Mouse (Mus musculus): ENCODE measurements around the gene Tom1l2.

Tom1l2 gene

DNA sequence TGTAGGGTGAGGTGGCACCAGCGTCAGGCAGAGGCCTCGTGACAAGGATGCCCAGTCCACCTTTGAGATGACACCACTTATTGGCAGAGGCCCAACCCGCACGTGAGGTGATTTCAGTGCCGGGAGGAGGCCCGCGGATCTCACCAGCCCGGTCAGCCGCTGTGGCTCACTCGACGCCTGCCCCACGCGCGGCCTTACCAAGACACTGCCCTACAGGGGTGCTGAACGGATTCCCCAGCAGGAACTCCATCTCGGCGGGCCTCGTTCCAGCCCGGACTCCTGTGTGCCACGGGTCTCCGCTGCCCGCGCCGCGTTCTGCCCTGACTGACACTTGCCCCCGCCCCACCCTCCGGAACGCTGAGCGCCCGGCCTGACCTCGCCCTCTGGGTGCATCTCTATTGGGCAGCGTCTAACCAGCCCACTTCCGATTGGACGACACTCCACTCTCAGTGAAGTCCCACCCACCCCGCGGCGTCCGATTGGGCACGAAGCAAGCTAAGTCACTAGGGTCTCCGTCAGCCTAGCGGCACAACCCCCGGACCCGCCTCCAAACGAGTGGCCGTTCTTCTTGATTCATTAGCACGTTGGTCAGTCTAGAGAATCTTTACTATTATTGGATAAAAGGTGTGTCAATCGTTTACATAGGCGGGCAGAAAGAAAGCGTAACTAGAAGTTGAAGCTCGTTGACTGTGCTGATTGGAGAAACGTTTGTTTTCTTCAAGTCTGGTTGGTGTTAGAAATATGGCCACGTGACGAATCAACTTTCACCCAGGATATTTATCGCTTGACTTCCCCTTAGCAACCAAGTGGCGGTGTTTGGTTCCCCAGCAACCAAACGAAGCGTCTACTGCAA lies at the start of gene Tom1l2, which contains the start of gene Drc3:
Gene Tom1l2, minus strand, starts transcription at position 347 of the 853 bp plus-strand sequence.
Gene Drc3, plus strand, starts transcription at position 771 of the 853 bp plus-strand sequence.
- peak; percentile 100 for DNase-seq (ENCODE audit: low read depth)

DNA sequence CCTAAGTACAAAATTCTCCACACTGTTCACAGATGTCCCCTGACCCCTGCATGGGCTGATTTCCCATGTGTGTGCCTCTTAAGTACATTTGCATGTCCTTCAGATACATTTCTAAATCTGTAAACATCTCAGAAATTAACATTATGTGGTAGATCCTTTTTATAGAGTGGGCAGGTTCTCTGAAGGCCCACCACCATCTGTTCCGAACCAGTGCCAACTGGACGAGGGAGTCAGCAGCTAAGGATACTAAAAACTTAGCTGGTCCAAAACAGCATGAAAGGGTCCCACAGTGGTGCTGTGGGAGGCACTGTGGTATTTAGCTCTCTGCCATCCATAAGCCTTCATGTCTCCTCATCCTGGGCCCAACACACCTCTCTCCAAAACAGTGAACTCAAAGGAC lies 44.5 kb upstream of the Tom1l2 start:
- DNase-seq (ENCODE audit: low read depth) = no peak

DNA sequence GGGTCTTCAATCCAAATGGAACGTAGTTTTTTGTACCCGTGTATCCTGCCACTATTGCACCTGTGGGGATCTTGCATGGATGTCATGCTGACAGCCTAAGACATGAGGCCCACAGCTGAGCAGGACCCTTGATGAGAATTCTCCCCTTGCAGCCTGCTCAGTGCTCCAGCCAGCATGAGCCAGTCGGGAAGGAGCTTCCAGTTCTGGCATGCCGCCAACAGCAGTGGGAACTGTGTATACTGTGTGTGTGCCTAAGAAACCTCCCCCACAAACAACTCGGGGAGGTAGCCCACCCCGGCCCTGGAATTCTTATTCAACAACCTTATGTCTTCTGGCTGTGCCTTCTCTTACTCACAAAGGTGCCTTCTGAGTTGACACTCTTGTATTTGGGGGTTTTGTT lies 43.8 kb upstream of the Tom1l2 start:
- DNase-seq (ENCODE audit: low read depth) = no peak

DNA sequence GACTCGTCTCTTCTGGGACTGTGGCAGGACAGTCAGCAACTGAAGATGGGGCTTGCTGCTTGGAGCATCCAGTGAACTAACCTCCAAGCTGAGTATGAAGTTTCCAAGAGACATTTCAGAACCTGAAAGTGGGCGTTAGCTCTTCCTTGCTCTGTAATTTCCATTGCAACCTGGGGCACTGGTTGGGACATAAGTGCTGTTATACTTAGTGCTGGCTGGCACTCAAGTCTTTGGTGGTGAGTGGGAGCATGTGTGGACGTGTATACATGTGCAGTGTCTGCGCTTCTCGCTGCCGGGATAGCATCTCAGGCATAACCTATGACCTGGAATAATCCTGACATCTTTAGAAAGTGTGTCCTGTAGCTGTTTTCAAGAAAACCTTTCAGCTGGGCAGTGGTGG lies 38.6 kb upstream of the Tom1l2 start:
- DNase-seq (ENCODE audit: low read depth) = no peak

DNA sequence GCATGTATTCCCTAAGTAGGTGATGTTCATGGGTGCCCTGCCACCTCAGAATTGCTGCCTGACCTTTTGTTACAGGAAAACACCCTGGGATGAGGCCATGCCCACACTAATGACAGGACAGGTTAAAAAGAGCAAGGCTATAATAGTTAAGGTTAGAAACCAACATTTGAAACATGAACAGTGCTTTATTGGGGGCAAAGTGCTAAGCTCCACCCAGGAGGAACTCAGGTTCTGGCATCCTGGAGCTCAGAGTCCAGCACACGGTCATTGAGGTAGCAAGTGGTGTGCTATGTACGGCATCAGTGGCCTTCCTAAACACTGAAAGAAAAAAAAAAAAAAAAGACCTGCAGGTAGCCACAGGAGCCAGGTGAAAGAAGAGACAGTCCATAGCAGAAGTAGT lies 35.2 kb upstream of the Tom1l2 start:
- no peak for DNase-seq (ENCODE audit: low read depth)

DNA sequence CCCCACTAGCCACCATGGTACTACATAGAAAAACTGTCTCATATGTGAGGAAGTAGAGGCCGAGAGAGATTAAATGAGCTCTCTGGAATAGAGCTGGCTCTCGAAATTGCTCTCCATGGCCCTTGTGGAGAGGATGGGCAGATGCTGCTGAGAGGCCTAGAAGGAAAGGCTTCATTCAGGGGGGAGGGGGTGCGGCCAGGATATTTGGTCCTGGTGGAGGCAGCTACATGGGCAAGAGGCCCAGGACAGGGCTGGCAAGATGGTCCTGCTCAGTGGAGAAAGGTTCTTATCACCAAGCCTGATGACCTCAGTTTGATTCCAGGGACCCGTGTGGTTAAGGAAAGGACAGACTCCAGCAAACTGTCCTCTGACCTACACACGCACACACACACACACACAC lies 33.2 kb upstream of the Tom1l2 start:
- DNase-seq (ENCODE audit: low read depth) = no peak

DNA sequence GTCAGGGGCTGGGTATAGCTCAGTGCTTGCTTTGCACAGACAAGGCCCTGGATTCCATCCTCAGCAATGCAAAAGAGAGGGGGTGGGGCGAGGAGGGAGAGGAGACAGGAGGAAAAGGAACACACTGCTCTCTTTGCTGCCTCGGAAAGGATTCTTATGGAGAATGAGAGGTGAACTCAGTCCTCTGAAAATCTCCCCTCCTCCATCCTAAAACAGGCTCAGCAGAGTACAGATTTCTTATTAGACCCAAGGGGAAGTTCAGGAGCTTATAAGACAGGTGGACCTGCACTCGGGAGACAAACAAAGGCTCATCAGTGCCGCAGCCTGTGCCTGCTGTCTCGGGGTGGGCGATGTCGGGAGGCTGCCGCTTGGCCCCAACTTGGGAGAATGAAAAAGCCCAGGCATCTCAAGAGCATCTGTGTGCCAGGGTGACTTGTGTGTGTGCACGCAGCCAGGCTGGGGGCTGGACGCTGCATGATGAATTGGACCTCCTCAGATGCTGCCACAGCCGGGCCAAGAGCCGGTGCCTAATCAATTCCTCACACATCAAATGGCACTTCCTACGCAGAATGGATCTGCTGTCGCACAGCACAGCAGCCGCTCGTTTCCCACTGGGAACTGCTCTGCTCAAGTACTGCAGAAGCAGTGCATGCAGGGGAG lies 32.2 kb upstream of the Tom1l2 start:
- no peak for DNase-seq (ENCODE audit: low read depth)

DNA sequence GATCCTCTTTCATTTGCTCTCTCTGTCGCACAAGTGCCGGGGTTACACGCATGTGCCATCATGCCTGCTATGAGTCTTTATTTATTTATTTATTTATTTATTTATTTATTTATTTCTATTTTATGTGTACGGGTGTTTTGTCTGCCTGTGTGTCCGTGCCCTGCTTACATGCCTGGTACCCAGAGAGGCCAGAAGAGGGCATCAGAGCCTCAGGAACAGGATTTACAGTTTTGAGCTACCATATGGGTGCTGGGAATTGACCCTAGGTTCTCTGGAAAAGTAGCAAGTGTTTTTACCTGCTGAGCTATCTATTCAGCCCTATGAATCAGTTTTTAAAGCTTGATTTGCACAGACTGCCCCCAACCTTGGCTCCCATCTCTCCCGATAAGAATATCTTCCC lies 30.8 kb upstream of the Tom1l2 start:
- DNase-seq (ENCODE audit: low read depth) = no peak

DNA sequence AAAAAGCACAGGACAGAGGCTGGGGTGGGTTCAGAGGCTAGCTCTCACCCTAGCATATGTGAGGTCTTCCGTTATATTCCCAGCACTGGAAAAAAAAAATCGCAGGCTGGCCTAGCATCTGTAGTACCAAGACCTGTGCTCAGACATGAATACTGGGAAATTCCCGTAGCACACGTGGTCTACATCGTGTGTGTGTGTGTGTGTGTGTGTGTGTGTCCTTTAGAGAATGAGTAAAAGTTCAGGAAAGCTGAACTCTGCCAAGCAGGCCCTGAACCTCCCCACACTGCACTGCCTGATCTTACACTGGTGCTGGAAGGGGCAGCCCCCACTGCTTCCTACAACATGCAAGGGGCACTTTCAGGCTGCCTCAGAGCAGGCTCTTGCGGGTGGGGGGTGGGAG lies 21.8 kb upstream of the Tom1l2 start:
- no peak for DNase-seq (ENCODE audit: low read depth)

DNA sequence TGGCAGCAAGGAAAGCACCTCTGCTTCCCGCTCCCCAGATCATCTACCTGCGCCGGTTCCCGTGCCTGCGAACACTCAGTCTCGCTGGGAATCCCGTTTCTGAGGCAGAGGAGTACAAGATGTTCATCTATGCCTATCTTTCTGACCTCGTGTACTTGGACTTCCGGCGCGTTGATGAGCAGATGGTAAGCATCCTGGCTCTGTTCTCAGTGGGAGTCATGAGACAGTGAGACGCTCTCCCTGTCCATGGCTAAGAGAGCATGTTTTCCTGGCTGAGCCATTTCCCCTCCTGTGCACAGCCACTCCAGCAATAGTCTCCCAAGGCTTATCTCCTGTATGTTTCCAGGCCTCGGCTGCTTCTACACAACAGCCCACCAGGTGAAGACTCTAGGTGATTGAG lies 17.7 kb upstream of the Tom1l2 start:
- no peak for DNase-seq (ENCODE audit: low read depth)

DNA sequence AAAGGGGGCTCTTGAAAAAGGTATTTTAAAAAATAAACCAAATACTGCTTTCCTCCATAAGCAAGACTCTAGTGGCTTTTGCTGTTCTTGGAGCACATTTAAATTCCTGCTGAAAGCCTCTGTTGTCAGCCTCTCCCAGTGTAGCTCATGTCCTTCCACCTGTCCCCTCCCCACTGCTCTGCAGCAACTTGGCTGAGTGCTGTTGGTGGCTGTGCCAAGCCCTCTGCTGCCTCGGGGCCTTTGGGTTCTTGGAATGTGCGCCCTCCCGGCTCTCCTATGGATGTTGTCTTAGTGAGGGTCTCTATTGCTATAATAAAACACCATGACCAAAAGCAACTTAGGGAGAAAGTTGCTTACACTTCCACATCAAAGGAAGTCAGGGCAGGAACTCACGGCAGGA lies 16.7 kb upstream of the Tom1l2 start:
- no peak for DNase-seq (ENCODE audit: low read depth)

DNA sequence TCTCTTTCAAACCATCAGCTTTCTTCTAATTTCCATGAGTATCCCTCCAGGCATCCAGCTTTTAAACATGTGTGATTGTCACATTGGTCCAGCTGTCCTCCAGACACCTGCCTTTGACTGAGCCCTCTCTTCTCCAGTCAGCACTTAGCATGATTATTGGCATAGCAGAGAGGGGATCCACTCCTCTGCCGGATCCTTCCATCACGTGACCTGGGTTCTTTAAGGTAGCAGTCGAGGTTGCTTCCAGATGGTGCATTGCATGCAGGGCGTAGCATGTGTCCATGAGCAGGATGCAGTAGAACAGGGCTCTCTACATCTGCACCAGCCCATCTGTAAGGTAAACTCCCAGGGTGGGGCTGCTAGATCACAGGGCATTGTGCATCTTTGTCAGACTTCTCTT lies 16.2 kb upstream of the Tom1l2 start:
- DNase-seq (ENCODE audit: low read depth) = no peak

DNA sequence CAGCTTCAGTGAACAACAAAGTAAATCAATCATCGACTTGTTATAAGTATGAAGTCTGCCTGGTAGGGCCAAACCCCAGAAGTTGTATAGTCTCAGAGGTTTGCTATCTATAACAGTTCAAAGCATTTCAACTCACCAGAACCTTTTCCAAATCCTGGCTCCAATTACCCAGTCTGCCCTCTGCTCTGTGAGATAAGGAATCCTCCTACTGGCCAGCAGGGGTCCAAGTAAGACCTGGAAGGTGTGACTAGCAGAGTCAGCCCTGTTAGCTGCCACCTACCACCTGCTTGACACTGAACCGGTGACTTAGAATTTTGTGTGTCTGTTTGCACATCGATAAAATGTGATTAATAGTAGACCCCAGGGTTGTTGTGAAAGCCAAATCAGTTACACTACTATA lies 14.6 kb upstream of the Tom1l2 start:
- no peak for DNase-seq (ENCODE audit: low read depth)

DNA sequence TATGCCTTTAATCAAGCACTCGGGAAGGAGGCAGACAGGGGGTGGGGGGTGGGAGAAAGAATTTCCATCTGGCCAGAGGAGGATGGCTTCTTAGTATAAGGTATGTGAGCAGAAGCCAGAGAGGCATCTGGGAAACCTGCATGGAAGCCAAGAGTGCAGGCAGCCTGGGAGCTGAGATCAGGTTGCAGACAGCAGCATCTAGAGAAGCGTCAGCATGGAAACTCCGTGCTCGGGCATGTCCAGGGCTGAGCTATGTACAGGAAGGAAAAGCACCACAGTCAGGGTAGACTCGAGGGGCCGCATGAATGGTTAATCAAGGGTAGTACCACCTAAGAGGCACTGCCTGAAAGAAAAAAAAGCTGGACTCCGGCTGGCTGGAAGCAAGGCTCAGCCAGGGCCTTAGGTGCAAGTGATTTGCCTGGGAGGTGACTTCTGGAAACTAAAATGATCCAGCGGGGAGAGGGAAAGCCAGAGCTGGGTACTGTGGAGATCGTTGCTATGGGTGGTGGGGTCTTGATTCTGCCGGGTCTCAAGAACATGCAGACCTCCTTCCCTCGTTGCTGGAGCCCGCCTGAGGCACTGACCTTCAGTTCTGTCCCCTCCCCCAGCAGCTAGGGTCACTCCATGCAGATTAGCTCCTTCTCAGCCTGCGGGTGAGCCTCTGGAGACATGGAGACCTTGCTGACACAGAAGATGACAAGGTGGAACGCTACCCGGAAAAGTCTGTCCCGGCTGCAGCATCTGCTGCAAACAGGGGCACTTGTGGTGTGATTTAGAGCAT lies 13.7 kb upstream of the Tom1l2 start:
- no peak for DNase-seq (ENCODE audit: low read depth)

DNA sequence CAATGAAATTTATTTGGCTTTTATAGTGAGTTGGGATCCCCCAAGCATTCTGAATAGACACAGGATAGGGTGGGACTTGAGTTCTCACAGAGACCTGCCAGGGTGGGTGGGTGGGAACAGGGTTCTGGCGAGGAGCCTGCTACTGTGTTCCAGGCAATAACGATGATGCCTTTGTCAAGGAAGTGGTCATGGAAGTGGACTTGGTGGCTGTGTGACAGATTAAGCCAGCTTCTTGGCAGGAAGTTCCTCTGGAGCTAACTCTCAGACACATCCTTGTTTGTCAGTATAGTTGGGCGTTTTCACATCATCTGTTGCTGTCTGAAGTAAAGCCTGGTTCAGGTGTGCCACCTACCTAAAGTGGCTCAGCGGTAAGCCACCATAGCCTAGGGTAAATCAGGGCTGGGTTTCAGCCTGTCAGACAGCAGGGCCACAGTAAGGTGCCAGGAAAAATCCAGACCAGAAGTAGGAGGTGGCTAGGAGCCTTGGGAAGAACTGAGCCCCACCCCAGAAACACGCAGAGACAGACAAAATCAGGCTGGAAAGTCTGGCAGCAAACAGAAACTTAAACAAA lies 8.0 kb upstream of the Tom1l2 start:
- no peak for DNase-seq (ENCODE audit: low read depth)

DNA sequence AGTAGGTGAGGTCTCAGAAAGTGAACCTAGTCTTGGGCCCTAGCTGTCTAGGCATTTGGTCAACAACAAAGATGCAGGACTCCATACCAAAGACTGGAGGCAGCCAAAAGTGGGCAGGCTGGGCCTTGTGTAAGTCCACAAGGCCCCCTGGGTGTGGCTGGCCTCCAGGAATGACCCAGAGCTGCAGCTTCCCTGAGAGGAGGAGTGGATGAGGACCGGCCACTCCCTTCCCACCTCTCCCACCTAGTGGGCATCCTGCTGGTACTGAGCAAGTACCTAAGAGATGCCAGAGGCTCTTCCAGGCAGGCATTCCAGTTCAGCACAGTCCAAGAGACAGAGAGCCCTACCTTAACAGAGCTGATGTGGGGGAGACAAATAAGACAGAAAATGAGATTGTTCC lies 7.2 kb upstream of the Tom1l2 start:
- DNase-seq (ENCODE audit: low read depth) = no peak

DNA sequence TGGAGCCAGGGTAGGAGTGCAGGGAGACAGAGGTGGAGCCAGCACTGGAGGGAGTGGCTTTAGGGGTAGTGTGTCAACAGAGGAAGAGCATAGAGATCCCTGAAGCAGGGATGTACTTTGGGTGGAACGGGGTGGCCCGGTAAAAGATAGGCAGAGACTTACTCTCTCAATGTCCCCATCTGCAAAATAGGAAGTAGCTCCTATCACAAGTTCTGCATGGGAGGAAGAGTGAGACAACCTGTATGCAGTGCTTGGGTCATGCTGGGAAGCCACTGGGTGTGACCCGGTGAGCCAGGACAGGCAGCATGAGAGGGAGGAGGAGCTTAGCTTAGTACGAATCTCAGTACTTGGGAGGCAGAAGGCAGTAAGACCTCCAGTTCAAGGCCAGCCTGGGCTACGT lies 6.4 kb upstream of the Tom1l2 start:
- no peak for DNase-seq (ENCODE audit: low read depth)

DNA sequence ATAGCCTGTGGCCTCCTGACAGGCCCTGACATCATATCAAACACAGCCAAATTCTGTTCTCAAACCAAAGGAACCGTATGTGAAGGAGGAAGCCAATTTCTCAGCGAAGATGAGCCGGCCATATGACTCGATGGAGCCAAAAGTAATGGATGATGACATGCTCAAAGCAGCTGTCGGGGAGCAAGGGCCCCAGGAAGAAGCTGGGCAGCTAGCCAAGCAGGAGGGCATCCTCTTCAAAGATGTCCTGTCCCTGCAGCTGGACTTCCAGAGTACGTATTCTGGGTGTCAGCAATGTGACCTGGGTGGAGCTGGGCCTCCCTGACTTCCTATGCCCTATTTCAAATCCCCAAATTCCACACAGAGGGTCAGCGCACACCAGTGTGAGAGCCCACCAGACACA lies 5.8 kb upstream of the Tom1l2 start:
- no peak for DNase-seq (ENCODE audit: low read depth)

DNA sequence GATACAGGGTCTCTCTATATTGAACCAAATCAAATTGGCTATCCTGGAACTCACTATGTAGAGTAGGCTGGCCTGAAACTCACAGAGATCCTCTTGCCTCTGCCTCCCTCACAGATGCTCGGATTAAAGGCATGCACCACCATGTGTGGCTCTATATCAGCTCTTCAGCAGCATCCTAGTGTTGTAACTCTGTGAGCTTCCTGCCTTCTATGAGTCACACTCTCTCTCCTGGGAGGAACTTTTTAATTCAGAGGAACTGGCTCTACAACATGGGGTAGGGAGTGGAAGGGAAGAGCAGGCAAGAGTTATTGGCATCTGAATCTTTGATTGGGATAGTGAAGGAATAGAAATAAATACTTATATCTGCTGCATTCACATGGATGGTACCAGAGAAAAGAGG lies 4.4 kb upstream of the Tom1l2 start:
- no peak for DNase-seq (ENCODE audit: low read depth)

DNA sequence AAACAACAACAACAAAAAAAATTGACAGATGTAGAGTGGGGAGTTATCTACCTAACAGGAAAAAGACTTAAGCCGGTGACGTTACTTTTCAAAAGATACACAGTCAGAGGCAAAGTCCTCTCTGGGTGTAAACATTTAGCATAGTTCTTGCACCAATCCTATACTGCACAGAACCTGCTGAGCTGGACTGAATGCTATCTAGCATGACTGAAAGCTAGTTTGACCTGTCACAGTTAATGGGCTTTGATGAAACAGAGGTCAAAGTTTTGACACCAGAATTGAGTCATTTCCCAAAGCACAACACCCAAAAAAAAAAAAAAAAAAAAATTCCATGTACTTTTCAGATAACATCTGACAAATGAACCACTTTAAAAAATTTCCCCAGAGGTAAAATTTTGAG lies 3.2 kb upstream of the Tom1l2 start:
- DNase-seq (ENCODE audit: low read depth) = no peak

DNA sequence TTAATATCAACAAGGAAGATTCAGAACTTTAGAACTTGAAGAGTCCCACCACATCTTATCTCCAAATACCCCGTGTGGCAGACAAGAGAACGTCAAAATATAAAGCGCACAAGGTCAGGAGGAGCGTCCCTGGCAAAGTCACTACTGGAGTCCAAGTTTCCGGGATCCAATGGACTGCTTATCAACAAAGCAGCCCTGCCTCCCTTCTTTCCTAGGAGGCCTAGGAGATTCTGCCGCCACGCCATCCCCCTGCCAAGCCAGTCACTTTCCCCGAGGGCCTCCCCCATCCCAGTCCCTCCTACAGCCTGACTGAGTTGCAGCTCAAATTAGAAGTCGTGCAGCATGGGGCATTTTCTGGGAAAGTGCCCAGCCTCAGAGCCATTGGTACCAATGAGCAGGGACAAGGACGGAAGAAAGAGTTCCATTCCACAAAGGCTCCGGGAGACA lies 757 bp downstream of the Tom1l2 start:
- no peak for DNase-seq (ENCODE audit: low read depth)

DNA sequence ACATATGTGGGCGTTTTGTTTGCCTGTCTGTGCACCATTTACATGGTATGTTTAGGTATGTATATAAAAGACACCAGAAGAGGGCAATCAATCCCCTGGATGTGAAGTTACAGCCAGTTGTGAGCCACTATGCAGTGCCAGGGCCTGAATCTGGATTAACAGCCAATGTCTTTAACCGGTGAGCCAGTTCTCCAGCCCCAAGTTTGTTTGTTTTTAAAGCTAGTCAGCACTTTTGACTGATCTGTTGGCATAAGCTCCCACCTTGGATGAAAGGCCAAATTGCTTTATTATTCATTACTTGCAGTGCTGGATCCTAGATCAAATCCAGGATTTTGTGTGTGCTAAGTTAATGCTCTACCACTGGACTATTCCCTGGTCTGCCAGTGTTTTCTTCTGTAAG lies 1.3 kb downstream of the Tom1l2 start:
- DNase-seq (ENCODE audit: low read depth) = no peak

DNA sequence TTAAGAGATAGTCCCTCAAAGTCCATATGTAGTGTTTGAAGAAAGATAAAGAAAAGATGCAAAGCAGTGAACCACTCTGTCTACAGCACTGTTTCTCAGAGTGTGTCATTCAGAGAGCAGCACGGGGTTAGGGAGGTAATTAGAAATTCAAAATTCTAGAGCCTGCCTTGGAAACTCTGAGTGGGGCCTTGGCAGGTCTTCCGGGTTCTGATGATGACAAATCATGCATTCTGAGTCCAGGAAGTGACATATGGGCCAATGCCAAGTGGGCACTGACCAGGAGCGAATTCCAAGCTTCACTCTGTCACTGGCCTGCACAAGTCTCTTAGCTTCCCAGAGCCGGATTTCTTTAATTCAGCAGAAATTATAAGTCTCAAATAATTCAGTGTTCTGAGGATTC lies 6.2 kb downstream of the Tom1l2 start:
- DNase-seq (ENCODE audit: low read depth) = peak; percentile 73
